Mouse (Mus musculus) spleen, adult 2 months (tissue): ENCODE measurements at regions not wholly inside any gene's neighbourhood (a gene's known extent, or its start where the extent isn't known, plus 50 kb on each side); places are given as distances from the start of the nearest gene placed in this dataset.

Experiments
- DNase-seq, 2 experiments: peaks; one replicate each; pipeline versions ENCODE4 v3.0.0 to v3.0.0-alpha.2; 2012 to 2021; ENCODE audit warnings: low spot score in 2 of 2, low read depth in 1 of 2
- H3K27ac ChIP-seq: fragments of 200-500 bp; 2 replicates; pipeline ENCODE4 v1.5.1; 2012; ENCODE audit warnings: low read length, inconsistent platforms; ENCODE audit not compliant: insufficient read depth
- H3K27me3 ChIP-seq: fragments of 200-500 bp; 2 replicates; pipeline ENCODE4 v1.6.1; 2012; ENCODE audit warnings: mild to moderate bottlenecking, moderate library complexity, low read length, inconsistent platforms; ENCODE audit not compliant: control insufficient read depth, insufficient read depth
- H3K36me3 ChIP-seq: fragments of 200-500 bp; 2 replicates; pipeline ENCODE4 v1.6.1; 2012; ENCODE audit warnings: mild to moderate bottlenecking, low read length, inconsistent platforms; ENCODE audit not compliant: control insufficient read depth, insufficient read depth
- H3K4me1 ChIP-seq: fragments of 200-500 bp; 2 replicates; pipeline ENCODE4 v1.6.1; 2011; ENCODE audit warnings: inconsistent platforms; ENCODE audit not compliant: control insufficient read depth, insufficient read depth, insufficient read length
- H3K4me3 ChIP-seq: fragments of 200-500 bp; 2 replicates; pipeline ENCODE4 v1.5.1; 2011; ENCODE audit warnings: mild to moderate bottlenecking, inconsistent platforms; ENCODE audit not compliant: insufficient read depth, insufficient read length; ENCODE audit errors: extremely low read depth
- CTCF ChIP-seq: fragments of 200-500 bp; IDR thresholded peaks from 2 replicates; pipeline ENCODE4 v1.5.1; 2011; ENCODE audit warnings: mild to moderate bottlenecking, inconsistent platforms; ENCODE audit not compliant: insufficient read depth, insufficient read length, insufficient replicate concordance; ENCODE audit errors: extremely low read depth
- POLR2A ChIP-seq: fragments of 200-500 bp; IDR thresholded peaks from 2 replicates; pipeline ENCODE4 v1.6.1; 2011; ENCODE audit warnings: low read depth, low read length, inconsistent platforms
- WGBS: fragments of 180-500 bp; shearing (Covaris S2); methylation state at CpG from one replicate; pipeline ENCODE4 v1.1.7; 2018; 5-methylcytosine and 5-hydroxymethylcytosine counted together

DNA sequence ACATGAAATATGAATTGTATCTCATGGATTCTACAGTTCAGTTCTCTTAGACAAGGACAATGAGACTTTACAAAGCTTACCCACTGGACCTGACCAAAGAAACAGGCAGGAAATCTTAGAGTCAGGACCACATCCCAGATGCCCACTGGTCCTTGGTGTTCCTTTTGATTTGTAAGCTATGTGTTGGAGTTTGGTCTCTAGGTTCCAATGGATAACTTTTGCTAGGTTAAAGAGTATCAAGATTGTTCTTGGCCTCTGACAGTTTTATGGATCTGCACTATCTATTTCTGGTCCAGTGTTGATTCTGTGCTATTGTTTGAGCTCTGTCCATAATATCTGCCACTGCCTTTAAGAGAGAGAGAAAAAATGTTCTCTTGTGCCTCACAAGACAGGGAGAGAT lies 222.6 kb upstream of the Tprg start:
- no peaks in the 10 kb centered on the region for H3K27me3 ChIP-seq
- no peak for DNase-seq
- no peaks in the 10 kb centered on the region for H3K36me3 ChIP-seq
- peaks cover 6% of the 10 kb centered on the region; the same call in 1 of the 2 replicates for H3K4me1 ChIP-seq
- H3K4me3 ChIP-seq, result no peak overlapping the region
- H3K27ac ChIP-seq, result no peak overlapping the region
- TF ChIP-seq CTCF (no peak), POLR2A (no peak)

- WGBS, result 17% methylated on average over 4 of the region's 4 CpGs
- Histone ChIP-seq H3K4me3 (no peak overlapping the region), H3K27ac (no peak overlapping the region), H3K36me3 (no peaks in the 10 kb centered on the region), H3K4me1 (peaks cover 3% of the 10 kb centered on the region; the same call in 1 of the 2 replicates), H3K27me3 (no peaks in the 10 kb centered on the region)
- DNase-seq, result peak; percentile 53 to 78
- no peak for TF ChIP-seq POLR2A
- peak; percentile 87; the same call in 1 of the 2 replicates for TF ChIP-seq CTCF
These were observed 222.1 kb upstream of the Tprg start for GRCm38 (mm10) chr16:25064538-25064937.

GRCm38 (mm10) chr16:25066822-25067221 lies 219.8 kb upstream of the Tprg start:
- DNase-seq, result no peak
- Histone ChIP-seq H3K4me3 (no peak overlapping the region), H3K4me1 (no peaks in the 10 kb centered on the region), H3K27ac (no peak overlapping the region), H3K36me3 (no peaks in the 10 kb centered on the region), H3K27me3 (no peaks in the 10 kb centered on the region)
- WGBS, result 65% methylated on average over 7 of the region's 7 CpGs
- no peak for TF ChIP-seq CTCF

GRCm38 (mm10) chr16:25067276-25068249 lies 219.1 kb upstream of the Tprg start:
- TF ChIP-seq POLR2A, result no peak
- no peak for TF ChIP-seq CTCF
- Histone ChIP-seq H3K36me3 (no peaks in the 10 kb centered on the region), H3K27me3 (no peaks in the 10 kb centered on the region), H3K27ac (no peak overlapping the region), H3K4me3 (no peak overlapping the region), H3K4me1 (no peaks in the 10 kb centered on the region)
- peak in 1 of 2 experiments; percentile 18 for DNase-seq
- WGBS, result 51% methylated on average over 8 of the region's 8 CpGs

GRCm38 (mm10) chr16:25080811-25081210 lies 205.8 kb upstream of the Tprg start:
- H3K4me1 ChIP-seq, result no peaks in the 10 kb centered on the region
- H3K27me3 ChIP-seq, result no peaks in the 10 kb centered on the region
- no peaks in the 10 kb centered on the region for H3K36me3 ChIP-seq
- no peak for TF ChIP-seq CTCF
- TF ChIP-seq POLR2A, result no peak
- H3K27ac ChIP-seq, result no peak overlapping the region
- WGBS, result 91% methylated on average over 6 of the region's 6 CpGs
- H3K4me3 ChIP-seq, result no peak overlapping the region
- no peak for DNase-seq

GRCm38 (mm10) chr16:25083729-25084128 lies 202.9 kb upstream of the Tprg start:
- DNase-seq, result no peak
- no peaks in the 10 kb centered on the region for H3K27me3 ChIP-seq
- H3K27ac ChIP-seq, result no peak overlapping the region
- H3K4me3 ChIP-seq, result no peak overlapping the region
- 38% methylated on average over 1 of the region's 1 CpGs for whole genome bisulfite sequencing
- H3K36me3 ChIP-seq, result no peaks in the 10 kb centered on the region
- no peaks in the 10 kb centered on the region for H3K4me1 ChIP-seq
- no peak for TF ChIP-seq POLR2A
- TF ChIP-seq CTCF, result no peak
